Mouse (Mus musculus): ENCODE data around the gene Hmgn2. TPM values are rescaled to one million over a fixed set of nuclear protein-coding genes. Genes with fewer than 3 reads are reported as not detected.
"Not testable (repeated sequence)": the region's sequence is repeated elsewhere in the genome, so short reads cannot be mapped to it uniquely, and the experiment has no call there.

Hmgn2 gene
- polyA plus RNA-seq, 1 experiment from 2014 or later = 1,753 TPM

DNA sequence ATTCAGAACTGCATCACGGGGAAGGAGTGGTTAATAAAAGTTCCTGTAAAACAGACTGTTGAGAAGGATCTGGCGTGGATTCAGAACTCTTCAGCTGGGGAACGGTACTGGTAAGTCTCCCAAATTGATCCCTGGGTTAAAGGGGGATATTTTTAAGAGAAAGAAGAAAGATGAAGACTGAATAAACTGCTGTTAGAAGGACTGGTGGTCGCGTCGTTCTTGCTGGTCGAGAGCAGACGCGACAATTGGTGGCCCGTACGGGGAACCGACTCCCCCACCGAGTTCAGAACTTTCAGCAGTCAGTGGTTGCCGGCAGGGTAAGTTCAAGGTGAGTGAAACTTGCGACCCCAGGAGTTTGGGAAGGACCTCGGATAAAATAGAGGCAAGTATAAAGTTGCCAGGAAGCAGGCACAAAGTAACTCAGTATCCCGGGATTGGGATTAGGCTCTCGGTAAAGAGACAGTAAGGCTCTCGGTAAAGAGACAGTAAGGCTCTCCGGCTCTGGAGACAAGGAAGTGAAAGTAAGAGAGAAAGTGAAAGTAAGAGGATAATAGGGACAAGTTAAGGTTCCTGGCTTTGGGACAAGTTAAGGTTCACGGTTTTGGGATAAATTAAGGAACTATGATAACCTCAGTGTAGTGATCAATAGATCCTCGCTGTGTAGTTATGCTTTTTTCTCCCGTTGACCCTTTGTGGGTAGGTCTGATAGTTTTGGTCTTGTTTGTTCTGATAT, 50.2 kb downstream of the Hmgn2 start:
- H3K4me2 ChIP-seq (ENCODE audit: low read depth, low read length); H3K9me3 ChIP-seq (replicated peaks; ENCODE audit: control insufficient read depth, low read length); H3K4me1 ChIP-seq (ENCODE audit: control insufficient read depth, insufficient read depth, low read length); H3K36me3 ChIP-seq (ENCODE audit: control insufficient read depth, insufficient read depth, low read length); H3K9ac ChIP-seq (ENCODE audit: low read length); ATAC-seq (ENCODE audit: insufficient read depth, low FRiP score); H3K4me3 ChIP-seq (replicated peaks; ENCODE audit: low read length); H3K27me3 ChIP-seq (ENCODE audit: control insufficient read depth, insufficient read depth, low read length); H3K27ac ChIP-seq (ENCODE audit: low read length): not testable (repeated sequence)
- 86% methylated on average over 14 of the region's 23 CpGs for WGBS

Other genes with a start within 250 kb of the Hmgn2 start
- gene Arid1a, start 211.9 kb downstream of the Hmgn2 start, polyA plus RNA-seq (2015; fragmentation: Nextera tagmentation; extraction: Ambion mirVana) = 25.0 and 26.1 TPM in 2 replicates
- 69.2 and 71.8 TPM in 2 replicates for gene Rps6ka1, start 80.9 kb downstream of the Hmgn2 start, polyA plus RNA-seq (2015; fragmentation: Nextera tagmentation; extraction: Ambion mirVana)
- gene Dhdds, start 32.3 kb upstream of the Hmgn2 start, polyA plus RNA-seq (2015; fragmentation: Nextera tagmentation; extraction: Ambion mirVana) = 43.0 and 45.8 TPM in 2 replicates
- 0.13 and 0.22 TPM in 2 replicates for gene Lin28a, start 50.2 kb upstream of the Hmgn2 start, polyA plus RNA-seq (2015; fragmentation: Nextera tagmentation; extraction: Ambion mirVana)
- gene Zfp683, start 85.2 kb upstream of the Hmgn2 start, polyA plus RNA-seq (2015; fragmentation: Nextera tagmentation; extraction: Ambion mirVana) = not detected in 2 replicates
- gene Crybg2, start 92.2 kb upstream of the Hmgn2 start, polyA plus RNA-seq (2015; fragmentation: Nextera tagmentation; extraction: Ambion mirVana) = 19.3 and 26.8 TPM in 2 replicates
- 25.8 and 44.2 TPM in 2 replicates for gene Cd52, start 126.4 kb upstream of the Hmgn2 start, polyA plus RNA-seq (2015; fragmentation: Nextera tagmentation; extraction: Ambion mirVana)
- gene Ubxn11, start 133.9 kb upstream of the Hmgn2 start, polyA plus RNA-seq (2015; fragmentation: Nextera tagmentation; extraction: Ambion mirVana) = 6.4 and 7.0 TPM in 2 replicates
- 397 and 438 TPM in 2 replicates for gene Sh3bgrl3, start 160.1 kb upstream of the Hmgn2 start, polyA plus RNA-seq (2015; fragmentation: Nextera tagmentation; extraction: Ambion mirVana)
- gene Cep85, start 218.5 kb upstream of the Hmgn2 start, polyA plus RNA-seq (2015; fragmentation: Nextera tagmentation; extraction: Ambion mirVana) = 110 and 113 TPM in 2 replicates
- not detected in 2 replicates for gene Gm7534, start 234.4 kb upstream of the Hmgn2 start, polyA plus RNA-seq (2015; fragmentation: Nextera tagmentation; extraction: Ambion mirVana)

All from stomach, embryonic 16.5 days (tissue).